Mouse (Mus musculus): Measurements from ENCODE around the gene Myh11.

The Myh11 gene

DNA sequence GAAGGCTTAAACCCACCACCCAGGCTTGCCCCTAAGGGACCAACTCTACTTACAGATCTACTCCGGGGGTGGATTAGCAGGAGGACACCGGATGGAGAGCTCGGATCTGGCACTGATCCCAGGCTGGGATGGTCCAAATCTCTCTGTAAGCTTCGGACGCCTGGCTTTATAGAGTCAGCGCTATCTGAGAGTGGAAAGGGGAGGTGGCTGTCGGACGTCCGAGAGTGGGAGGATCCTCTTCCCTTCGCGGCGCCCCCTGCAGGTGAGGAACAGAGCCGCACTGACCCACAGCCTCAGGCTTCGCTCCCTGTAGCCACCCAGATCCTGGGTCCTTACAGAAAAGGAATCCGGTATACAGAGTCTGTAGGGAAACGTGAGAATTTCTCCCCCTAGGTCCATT, at the start of gene Myh11:
TSS of gene Myh11 (minus strand) at position 150 of the 400 bp plus-strand sequence.
- peak; percentile 28 for DNase-seq (ENCODE audit: low read depth, low spot score)

DNA sequence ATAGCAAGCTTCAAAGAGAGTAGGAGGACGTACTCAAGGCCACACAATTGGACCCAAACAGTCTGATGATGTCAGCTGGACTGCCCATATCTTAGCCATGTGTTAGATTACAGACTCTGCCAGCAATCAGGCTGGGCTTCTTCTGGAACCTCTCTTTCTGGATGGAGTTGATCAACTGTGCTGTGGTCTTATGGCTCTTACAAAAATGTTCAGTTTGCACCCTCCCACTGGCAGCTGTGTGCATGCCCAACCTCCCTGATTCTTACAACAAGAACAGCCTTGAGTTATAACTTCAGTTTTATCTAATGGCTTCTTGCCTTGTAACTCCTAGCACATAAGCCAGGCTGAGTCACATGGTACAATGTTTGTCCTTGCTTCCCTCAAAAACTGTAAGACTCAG, 37.0 kb upstream of the Myh11 start:
- no peak for DNase-seq (ENCODE audit: low read depth, low spot score)

DNA sequence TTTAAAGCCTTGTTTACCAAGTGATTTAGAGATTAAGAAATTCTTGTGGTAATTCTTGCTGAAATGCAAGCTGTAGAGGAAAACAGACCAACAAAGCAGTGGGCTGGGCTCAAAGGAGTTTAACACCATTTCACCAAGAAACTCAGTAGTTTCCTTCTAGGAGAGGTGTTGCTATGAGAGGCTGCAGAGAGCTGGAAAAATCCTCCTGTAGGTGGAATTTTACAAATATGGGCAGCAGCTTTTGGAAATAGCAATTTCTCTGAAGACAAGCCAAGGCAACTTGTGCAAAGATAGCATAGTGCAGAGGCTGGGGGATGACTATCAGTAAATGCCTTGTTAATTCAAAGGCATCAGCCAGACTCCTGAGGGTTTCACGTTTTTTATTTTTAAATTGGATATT, 29.3 kb upstream of the Myh11 start:
- no peak for DNase-seq (ENCODE audit: low read depth, low spot score)

DNA sequence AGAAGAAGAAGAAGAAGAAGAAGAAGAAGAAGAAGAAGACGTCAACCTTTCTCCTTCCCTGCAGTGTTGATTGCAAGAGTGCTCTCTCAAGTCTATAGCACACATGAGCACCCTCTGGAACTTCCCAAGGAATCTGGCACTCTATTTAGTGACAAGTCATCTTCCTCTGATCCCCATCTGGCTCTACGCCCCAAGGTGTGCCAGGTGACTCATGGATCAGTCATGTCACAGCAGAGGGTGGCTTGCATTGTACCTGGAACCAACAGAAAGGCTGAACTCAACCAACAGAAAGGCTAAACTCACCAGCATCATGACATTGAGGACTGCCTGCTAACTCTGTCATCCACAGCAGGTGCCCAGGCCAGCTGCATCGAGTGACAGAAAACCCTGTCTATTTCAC, 28.5 kb upstream of the Myh11 start:
- no peak for DNase-seq (ENCODE audit: low read depth, low spot score)

DNA sequence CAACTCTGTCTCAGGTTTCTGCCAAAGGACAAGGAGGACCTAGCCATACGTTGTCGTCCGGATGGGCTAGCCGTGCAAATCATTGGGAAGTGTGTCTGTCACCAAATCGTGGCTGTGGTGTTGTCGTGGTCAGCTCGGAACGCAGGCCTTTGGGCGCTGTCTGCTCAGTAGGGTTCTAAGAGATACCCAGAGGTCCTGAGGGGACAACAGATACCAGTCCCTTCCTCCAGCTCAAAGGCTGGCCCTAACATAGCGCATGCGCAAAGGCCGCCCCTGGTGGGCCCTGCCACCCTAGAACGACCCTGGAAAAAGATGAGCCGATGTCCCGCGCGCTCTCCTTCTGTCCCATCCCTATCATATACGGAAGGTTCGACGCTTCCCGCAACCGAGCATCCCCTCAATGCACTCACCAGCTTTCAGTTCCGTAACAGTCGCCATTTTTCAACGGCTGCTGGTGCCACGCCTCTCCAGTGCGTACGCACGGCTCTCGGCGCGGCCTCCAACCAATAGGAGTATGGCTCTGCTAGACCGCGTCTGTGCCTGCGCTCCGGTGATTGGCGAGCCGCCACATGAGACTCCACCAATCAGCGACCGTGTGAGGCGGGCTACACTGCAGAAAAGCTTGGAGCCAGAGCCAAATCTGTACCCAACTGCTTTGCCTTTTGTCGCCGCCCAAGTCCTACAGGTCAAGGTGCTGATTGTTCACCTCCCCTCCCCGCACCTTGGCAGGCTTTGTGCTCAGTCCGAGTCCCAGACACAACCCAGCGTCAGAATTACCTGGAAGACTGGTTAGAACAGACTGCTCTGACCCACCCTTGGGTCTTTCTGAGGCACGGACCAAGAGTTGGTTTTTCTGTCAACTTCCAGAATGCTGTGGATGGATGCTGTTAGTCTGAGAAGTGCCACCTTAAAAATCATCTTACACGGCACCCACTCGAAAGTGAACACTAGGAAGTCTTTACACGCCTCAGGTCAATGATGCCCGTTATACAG, 26.0 kb upstream of the Myh11 start, which contains the start of gene Fopnl:
TSS of gene Fopnl (minus strand) at position 522 of the 993 bp plus-strand sequence.
- peak; percentile 89 for DNase-seq (ENCODE audit: low read depth, low spot score)

DNA sequence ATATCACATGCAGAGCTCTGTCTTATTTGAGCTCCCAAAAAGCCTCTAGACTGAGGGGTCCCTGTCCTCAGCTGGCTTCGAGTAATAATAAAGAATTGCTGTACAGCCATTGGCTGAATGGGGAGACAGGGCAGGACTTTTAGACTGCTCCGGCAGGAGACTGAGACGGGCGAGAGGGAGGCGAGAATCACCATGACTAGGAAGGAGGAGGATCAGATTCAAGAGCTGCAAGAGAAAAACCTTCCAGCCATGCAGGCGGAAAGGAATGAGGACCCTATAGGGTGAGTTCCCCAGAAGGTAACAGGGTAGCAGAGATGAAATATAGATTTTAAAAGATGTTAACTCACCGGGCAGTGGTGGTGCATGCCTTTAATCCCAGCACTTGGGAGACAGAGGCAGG, 21.7 kb upstream of the Myh11 start:
- no peak for DNase-seq (ENCODE audit: low read depth, low spot score)

DNA sequence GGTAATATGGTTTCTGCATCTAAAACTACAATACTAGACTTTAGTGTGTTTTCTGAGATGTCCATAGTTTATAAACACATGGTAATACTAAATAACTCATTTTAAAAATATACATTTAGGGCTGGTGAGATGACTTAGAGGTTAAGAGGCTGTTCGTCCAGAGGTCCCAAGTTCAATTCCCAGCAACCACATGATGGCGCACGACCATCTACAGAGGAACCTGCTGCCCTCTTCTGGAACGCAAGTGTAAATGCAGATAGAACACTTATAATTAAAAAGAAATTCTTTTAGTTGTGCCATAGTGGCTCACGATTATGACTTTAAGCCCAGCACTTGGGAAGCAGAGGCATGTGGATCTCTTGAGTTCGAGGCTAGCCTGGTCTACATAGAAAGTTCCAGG, 20.2 kb upstream of the Myh11 start:
- DNase-seq (ENCODE audit: low read depth, low spot score), result no peak

DNA sequence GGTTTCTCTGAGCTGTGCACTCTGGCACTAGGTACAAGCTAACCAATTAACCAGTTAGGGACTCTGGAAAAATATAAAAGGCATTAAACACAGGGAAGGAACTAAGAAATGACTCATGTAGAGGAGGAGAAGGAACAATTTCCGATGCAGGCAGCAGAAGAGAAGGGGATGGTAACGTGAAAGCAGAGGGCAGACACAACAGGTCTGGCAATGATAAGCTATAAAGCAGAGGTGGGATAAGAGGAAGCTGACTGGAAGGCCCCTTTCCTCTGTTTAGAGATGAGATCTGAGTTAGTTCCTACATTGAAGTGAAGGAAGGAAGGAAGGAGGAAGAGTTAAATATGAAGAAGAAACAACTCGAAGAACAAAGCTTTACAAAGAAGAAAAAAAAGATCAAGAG, 18.7 kb upstream of the Myh11 start:
- no peak for DNase-seq (ENCODE audit: low read depth, low spot score)

DNA sequence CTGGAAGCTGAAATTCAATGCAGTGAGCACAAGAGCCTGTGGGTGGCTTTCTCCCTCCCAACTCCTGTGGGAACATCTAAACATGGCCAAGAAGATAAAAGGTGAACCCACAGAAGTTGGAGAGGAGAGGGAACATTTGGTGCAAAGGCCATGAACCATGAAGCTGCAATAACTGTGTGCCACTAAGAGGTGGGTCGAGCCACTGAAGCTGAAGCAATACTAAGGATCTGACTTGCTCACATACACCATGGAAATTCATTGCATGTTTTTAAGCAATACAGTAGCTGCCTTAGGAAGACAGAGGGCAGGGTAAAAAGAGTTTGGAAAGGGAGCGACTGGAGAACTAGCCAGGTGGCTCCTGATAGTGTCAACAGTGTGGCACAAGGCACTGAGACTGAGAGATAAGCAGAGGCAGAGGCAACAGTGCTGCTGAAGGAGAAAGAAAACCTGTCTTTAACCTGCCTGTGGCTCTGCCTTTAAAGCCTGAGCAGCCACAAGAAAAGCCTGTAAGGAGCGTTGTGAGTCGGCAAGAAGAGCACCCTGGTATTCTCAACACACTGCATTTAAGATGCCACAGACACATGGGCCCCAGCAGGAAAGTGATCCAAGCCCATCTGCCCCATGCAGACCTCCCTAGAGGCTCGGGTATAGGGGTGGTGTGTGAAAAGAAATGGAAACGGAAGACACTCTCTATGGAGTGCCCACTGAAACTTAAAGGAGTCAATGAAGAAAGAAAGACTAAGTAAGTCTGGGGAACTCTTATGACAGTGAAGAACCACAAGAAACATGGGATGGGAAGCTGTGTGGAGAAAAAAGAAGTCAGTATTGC, 17.3 kb upstream of the Myh11 start:
- DNase-seq (ENCODE audit: low read depth, low spot score), result no peak

DNA sequence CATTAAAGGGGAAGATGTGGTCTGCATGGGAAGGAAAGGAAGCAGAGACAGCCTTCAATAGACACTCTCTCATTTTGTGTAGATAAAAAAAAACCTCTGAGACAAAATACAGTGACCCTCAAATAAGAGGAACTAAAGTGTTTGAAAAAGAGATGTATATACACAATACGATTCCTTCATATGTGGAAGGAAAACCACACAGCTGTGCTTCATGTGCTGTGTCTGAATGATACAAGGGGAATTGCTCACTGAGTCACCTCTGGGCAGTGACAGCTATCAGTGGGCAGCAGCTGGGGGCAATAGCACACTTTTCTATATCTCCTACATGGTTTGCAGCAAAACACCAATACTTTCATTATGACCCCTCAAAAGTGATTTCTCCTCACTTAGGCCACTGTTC, 16.2 kb upstream of the Myh11 start:
- DNase-seq (ENCODE audit: low read depth, low spot score), result no peak

DNA sequence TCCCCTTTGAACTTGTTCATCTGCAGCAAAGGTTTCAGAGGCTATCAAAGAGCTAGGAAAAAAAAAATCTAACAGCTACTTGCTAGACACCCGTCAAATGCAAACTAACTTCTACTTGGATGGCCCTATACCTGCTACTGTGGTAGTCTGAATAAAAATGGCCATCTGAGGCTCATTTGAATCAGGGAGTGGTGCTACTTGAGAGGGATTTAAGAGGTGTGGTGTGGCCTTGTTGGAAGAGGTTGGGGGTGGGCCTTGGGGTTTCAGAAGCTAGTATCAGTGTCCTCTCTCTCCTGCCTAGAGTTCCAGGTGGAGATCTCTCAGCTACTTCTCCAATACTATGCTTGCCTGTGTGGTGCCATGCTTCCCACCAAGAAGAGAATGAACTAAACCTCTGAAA, 15.3 kb upstream of the Myh11 start:
- no peak for DNase-seq (ENCODE audit: low read depth, low spot score)

DNA sequence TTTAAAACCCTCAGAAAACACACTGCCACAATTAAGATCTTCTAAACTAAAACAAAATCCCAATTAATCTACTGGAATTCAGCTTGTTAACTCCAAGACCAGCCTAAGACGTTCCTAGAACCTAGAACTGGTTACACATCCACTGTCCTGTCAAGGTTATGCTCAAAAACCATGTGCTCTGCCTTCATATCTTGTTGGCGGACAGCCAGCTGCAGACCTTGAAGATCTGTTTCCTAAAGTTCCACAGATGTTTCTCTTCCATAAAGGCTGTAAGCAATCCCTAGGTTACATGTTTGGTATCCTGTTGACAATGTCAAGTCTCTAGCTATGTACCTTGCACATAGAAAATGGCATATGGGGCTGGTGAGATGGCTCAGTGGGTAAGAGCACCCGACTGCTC, 13.6 kb upstream of the Myh11 start:
- DNase-seq (ENCODE audit: low read depth, low spot score), result no peak

DNA sequence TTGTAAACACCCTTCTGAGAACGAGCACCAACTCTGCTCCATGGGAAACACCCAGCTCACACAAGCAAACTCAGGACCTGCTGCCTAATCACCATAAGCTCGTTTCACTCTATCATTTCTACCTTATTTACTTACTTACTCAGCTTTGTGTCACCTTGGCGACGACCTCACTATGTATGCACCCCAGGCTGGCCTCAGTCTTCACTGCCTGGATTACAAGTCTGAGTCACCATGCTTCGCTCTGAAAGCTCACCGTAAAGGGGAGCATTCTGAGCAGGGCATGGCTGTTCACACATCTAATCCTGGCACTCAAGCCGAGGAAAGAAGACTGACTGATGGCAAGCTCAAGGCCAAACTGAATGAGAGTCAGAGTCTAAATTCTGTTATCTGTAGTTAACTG, 12.5 kb upstream of the Myh11 start:
- DNase-seq (ENCODE audit: low read depth, low spot score), result no peak

DNA sequence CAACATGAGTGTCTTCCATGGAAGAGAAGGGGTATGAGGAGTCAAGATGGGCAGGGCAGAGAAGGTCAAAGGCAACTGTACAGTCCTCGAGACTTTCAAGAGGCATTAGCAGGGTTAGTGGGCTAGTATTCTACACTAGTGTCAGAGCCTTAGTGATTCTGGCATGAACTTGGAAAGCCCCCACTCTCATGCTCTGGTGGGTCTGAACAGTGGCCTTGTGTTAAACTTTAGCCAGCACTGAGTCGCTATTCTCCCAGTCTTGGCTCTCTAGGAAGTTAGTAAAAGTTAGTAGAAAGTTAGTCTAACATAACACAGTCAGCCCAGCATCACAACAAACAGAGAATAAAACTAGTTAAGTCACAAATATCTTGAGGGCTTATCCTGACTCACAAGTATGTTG, 12.0 kb upstream of the Myh11 start:
- no peak for DNase-seq (ENCODE audit: low read depth, low spot score)

DNA sequence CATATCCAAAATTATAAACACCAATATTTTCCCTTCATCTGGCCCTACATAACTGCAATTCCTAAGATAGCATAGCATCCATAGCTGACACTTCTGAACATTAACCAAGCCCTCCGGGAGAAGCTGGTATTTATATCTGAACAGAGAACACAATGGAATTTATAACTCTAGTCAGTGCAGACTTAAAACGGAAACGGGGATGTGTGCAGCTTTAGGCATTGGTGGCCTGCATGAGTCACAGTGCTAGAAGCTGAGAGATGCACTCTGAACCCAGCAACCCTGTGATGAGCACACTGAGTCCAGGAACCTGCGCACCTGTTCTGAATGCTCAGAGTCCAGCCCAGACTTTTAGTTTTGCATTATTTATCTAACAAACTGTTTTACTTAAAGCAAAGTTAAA, 7.3 kb upstream of the Myh11 start:
- no peak for DNase-seq (ENCODE audit: low read depth, low spot score)

DNA sequence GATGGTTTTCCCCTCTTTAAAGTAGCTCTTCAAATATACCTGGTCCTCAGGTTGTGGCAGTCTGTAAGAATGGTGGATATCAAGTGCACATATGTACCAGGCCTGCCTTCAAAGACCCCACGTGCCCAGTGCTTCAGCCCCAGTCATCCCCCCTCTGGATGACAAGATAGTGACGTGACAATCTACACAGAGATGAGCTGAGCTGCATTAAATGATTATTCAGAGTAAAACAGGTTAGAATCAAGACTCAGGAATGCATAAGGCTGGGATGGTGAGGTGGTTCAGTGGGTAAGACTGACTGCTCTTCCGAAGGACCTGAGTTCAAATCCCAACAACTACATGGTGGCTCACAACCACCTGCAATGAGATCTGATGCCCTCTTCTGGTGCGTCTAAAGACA, 6.6 kb upstream of the Myh11 start:
- DNase-seq (ENCODE audit: low read depth, low spot score), result no peak

DNA sequence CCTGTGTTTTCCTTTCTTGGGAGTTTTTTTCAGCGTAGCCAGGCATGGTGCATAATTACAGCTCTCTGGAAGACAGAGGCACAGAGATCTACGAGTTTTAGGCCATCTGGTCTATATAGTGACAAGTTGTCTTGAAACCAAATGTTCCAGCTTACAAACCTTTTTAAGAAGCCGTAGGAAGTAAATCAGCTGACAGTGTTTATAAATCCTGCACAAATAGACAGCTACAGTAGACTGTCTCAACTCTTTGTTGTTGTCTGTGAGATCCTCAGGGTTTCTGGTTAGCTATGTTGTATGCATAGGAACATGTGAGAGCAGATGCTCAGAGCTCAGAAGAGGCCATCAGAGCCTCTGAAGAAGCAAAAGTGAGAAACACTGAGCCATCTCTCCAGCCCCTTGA, 6.0 kb upstream of the Myh11 start:
- no peak for DNase-seq (ENCODE audit: low read depth, low spot score)

DNA sequence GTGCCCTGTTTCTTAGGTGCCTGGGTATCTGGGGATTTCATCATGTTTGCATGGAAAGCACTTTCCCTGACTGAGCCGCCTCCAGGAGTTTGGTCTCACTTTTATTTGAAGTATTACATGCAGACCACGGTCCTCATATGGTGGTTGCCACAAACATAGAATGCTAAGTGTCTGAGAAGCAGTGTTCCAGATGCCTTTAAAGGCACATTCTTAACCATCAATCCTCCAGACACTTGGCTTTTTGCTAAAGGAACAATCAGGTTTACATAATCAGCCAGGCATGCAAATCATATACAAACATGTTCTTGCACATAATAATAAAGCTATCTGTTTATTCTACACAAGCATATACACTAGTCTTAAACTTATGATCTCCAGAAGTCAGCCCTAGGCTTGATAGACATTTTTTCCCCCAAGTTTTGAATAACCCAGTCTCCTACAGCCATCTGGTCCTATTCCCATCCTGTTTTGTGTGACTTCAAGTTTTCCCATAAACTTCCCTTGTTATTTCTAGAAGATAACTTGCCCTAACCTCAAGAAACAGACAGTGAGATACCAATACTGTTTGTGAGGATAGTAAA, 5.5 kb upstream of the Myh11 start:
- no peak for DNase-seq (ENCODE audit: low read depth, low spot score)

DNA sequence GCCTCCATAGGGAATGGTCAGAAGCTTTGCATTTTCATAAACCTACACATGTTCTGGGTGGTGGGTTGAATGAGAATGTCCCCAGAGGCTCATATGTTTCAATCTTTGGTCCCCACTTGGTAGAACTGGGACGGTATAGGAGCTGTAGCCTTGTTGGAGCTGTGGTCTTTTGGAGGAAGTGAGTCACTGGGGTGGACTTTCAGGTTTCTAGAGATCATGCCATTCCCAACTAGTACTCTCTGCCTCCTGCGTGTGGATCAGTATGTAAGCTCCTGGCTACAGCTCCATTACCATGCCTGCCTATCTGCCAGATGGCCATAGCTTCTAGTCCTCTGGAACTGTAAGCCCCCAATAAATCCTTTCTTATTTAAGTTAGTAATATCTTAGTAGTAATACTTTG, 4.1 kb upstream of the Myh11 start:
- DNase-seq (ENCODE audit: low read depth, low spot score), result no peak

DNA sequence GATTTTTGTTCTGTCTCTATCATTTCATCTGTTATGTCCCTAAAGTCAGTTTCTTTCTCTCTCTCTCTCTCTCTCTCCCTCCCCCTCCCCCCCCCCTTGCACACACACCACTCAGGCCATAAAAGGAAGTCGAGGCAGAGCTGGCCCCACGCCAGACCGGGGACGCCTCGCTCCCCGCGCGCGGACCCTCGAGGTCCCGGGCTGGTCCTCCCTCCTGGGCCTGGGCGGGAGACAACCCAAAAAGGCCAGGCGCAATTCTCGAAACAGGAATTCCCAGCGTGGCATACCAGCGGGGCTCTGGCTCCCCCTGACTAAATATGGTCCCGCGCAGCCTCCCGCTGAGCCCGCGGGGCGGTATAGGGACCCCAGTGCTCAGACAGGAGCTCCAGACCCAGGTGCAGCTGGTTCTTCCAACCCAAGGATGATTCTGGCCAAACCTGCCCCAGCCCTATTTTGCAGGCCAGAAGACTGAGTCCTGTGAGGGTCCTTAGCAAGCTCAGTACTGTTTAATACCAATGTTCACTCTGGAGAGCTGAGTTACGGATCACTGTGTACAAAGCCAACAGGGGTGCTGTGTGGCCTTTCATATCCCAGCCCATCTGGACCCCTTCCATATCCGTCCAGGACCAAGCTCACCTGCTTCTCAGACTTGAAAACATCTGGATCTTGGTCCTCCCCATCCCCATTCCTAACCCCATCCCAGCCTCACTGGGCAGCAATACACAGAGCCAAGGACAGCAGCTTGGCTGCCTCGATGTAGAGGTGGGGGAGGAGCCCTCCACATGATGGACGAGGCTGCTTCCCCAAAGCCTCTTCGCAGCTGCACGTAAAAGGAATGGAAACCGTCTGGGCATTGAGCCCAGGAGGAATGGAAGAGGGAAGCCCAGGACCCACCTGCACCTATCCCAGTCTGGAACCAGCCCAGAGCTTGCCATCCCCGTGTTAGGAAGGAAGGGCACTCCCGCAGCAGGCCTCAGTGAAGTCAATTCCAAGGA, 1.3 kb upstream of the Myh11 start:
- DNase-seq (ENCODE audit: low read depth, low spot score), result no peak

DNA sequence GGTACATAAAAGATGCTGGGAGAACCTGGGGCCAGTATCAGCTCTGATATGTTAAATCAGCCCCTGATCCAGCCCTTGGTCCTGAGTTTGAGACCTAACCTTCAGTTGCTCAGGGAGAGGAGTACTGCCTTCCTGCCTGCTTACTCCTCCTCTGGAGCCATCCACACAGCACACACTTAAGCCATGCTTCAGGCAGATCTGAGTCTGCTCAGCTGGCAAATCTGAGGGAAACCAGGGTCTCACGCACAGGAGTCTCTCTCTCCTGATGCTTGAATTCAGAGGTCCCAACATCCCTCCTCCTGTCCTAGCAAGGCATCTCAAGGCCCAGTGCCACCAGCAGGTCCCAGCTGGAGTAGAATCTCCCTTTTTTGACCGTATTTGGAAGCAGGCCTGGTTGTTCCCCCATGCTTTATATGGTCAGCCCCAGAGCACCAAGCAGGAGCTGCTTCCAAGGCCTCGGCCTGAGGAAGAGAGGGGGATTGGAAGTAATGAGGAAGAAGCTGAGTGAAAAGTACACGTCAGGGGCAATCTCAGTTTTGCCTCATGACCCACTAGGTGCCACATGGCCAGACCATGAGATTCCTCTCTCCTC, 18.7 kb downstream of the Myh11 start:
- no peak for DNase-seq (ENCODE audit: low read depth, low spot score)

All from retina, adult 2 months (tissue).